Comparison of ENCODE assay signal across 26 mouse cellular contexts in genomic region chr9:111556699-111557098, GRCm38 (mm10).
"Had no signal": no experiment of that assay in that cellular context is flagged by ENCODE, and none has a peak within 500 bp of the region (broad histone marks: within the 10 kb centered on the region; RNA-seq: fewer than 3 reads in every experiment).

No protein-coding gene starts in this region.

- H3K4me2 ChIP-seq: heart, embryonic 13.5 days; heart, embryonic 15.5 days; hindbrain, embryonic 12.5 days; hindbrain, embryonic 14.5 days; intestine, embryonic 15.5 days; limb, embryonic 12.5 days; liver, embryonic 11.5 days; liver, embryonic 13.5 days; liver, embryonic 15.5 days had no signal

- H3K27ac ChIP-seq: gastrocnemius, adult 2 months; heart, embryonic 13.5 days; heart, embryonic 15.5 days; hindbrain, embryonic 10.5 days; hindbrain, embryonic 12.5 days; hindbrain, embryonic 14.5 days; intestine, embryonic 15.5 days; layer of hippocampus, adult 2 months; left cerebral cortex, adult 2 months; limb, embryonic 10.5 days; limb, embryonic 12.5 days; liver, embryonic 13.5 days; liver, embryonic 15.5 days had no signal

- DNase-seq: gastrocnemius, adult 2 months; gastrocnemius, postnatal 10 days; gastrocnemius, postnatal 25 days; heart, postnatal 4 days; kidney, adult 18-20 months; kidney, adult 8-10 months; kidney, postnatal 10 days; kidney, postnatal 25 days; kidney, postnatal 4 days; liver; liver, embryonic 13.5 days had no signal

- H3K4me3 ChIP-seq: gastrocnemius, adult 2 months; heart, embryonic 13.5 days; heart, embryonic 15.5 days; hindbrain, embryonic 10.5 days; hindbrain, embryonic 12.5 days; intestine, embryonic 15.5 days; layer of hippocampus, adult 2 months; left cerebral cortex, adult 2 months; limb, embryonic 10.5 days; limb, embryonic 12.5 days; liver, embryonic 13.5 days; liver, embryonic 15.5 days had no signal

- H3K4me1 ChIP-seq: heart, embryonic 15.5 days; hindbrain, embryonic 10.5 days; hindbrain, embryonic 12.5 days; intestine, embryonic 15.5 days; limb, embryonic 10.5 days; liver, embryonic 13.5 days; liver, embryonic 15.5 days had no signal

- H3K27me3 ChIP-seq: heart, embryonic 13.5 days; heart, embryonic 15.5 days; hindbrain, embryonic 12.5 days; intestine, embryonic 15.5 days; limb, embryonic 12.5 days; liver, embryonic 13.5 days; liver, embryonic 15.5 days had no signal

- H3K36me3 ChIP-seq: heart, embryonic 13.5 days; heart, embryonic 15.5 days; hindbrain, embryonic 10.5 days; hindbrain, embryonic 12.5 days; intestine, embryonic 15.5 days; limb, embryonic 10.5 days; limb, embryonic 12.5 days; liver, embryonic 13.5 days; liver, embryonic 15.5 days had no signal

- H3K9me3 ChIP-seq: heart, embryonic 13.5 days; heart, embryonic 15.5 days; hindbrain, embryonic 10.5 days; hindbrain, embryonic 12.5 days; intestine, embryonic 15.5 days; limb, embryonic 10.5 days; limb, embryonic 12.5 days; liver, embryonic 13.5 days; liver, embryonic 15.5 days had no signal

- H3K9ac ChIP-seq: heart, embryonic 13.5 days; heart, embryonic 15.5 days; hindbrain, embryonic 12.5 days; hindbrain, embryonic 14.5 days; intestine, embryonic 15.5 days; limb, embryonic 12.5 days; liver, embryonic 13.5 days; liver, embryonic 15.5 days had no signal

- ATAC-seq: hindbrain, embryonic 16.5 days; inflammation-experienced regulatory T-cells, adult 6 months; intestine, embryonic 15.5 days; intestine, postnatal 0 days had no signal
